Mouse (Mus musculus): Measurements from ENCODE around the gene Gm12886. TPM values are rescaled to one million over a fixed set of nuclear protein-coding genes. Genes with fewer than 3 reads are reported as not detected.

Gm12886 gene
- not detected in 2 replicates for polyA plus RNA-seq (2012; rRNA removed; ENCODE audit: low replicate concordance)

DNA sequence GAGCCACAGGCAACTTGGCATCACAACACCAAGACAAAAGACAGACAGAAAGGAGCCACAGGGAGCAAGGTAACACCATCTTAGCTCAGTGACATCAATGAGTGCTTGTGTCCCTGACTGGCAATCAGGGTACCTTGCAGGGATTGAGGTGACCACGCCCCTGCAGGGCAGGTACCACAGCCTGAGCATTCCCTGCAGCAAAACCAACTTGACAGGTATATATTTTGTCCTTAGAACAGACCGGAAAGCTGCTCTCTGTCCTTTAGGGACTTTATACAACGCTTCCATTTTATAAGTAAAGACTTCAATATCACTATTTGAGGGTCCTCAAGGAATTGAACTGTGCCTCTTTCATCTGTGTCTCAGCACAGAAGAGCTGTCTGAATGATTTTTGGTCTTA, at the start of gene Gm12886:
TSS of gene Gm12886 (minus strand) at position 101 of the 400 bp plus-strand sequence.

Other genes starting within 250 kb of the Gm12886 start
- 3.7 and 6.1 TPM in 2 replicates for gene Rlf, start 208.0 kb downstream of the Gm12886 start, polyA plus RNA-seq (2012; rRNA removed; ENCODE audit: low replicate concordance)
- gene Gm12888, start 98.2 kb downstream of the Gm12886 start, polyA plus RNA-seq (2012; rRNA removed; ENCODE audit: low replicate concordance) = not detected in 2 replicates
- not detected in 2 replicates for gene Gm12887, start 199.0 kb upstream of the Gm12886 start, polyA plus RNA-seq (2012; rRNA removed; ENCODE audit: low replicate concordance)